Mouse (Mus musculus) liver, embryonic 14.5 days (tissue): ENCODE measurements around the gene Impg2. TPM values are rescaled to one million over a fixed set of nuclear protein-coding genes. Genes with fewer than 3 reads are reported as not detected.

Experiments used
- ATAC-seq: fragments of 200-750 bp; cut with Nextera tagmentation; 2 replicates; pipeline ENCODE4 v1.8.0; 2017; ENCODE audit warnings: moderate number of reproducible peaks, mild to moderate bottlenecking, moderate library complexity; ENCODE audit not compliant: insufficient read depth
- DNase-seq, 3 experiments: peaks; one replicate each; pipeline ENCODE4 v3.0.0-alpha.2; 2012 to 2013; ENCODE audit warnings: low read depth in 3 of 3, low spot score in 3 of 3
- H3K27ac ChIP-seq: fragments of 300-500 bp; sonication (generic); 2 replicates; pipeline ENCODE4 v1.5.1; 2014; ENCODE audit warnings: moderate library complexity, mild to moderate bottlenecking, control low read depth, inconsistent platforms
- H3K27me3 ChIP-seq: fragments of 300-500 bp; sonication (generic); 2 replicates; pipeline ENCODE4 v1.6.1; 2014; ENCODE audit warnings: mild to moderate bottlenecking, low read length, moderate library complexity; ENCODE audit not compliant: control insufficient read depth, insufficient read depth
- H3K36me3 ChIP-seq: fragments of 300-500 bp; sonication (generic); replicated peaks from 2 replicates; pipeline ENCODE4 v1.6.1; 2014; ENCODE audit warnings: low read depth; ENCODE audit not compliant: control insufficient read depth, insufficient read depth
- H3K4me1 ChIP-seq, 2 experiments: fragments of 200-500 bp in 1 of 2; fragments of 300-500 bp in 1 of 2; sonication (generic) in 1 of 2; replicated peaks; 2 replicates each; pipeline ENCODE4 v1.6.1; 2012 to 2014; ENCODE audit warnings: antibody characterized with exemption in 1 of 2, inconsistent platforms in 1 of 2, low read length in 1 of 2; ENCODE audit not compliant: control insufficient read depth in 2 of 2, insufficient read depth in 2 of 2
- H3K4me2 ChIP-seq: fragments of 300-500 bp; sonication (generic); 2 replicates; pipeline ENCODE4 v1.6.1; 2014; ENCODE audit warnings: low read depth, mild to moderate bottlenecking, control low read depth, moderate library complexity
- H3K4me3 ChIP-seq, 2 experiments: fragments of 200-500 bp in 1 of 2; fragments of 300-500 bp in 1 of 2; sonication (generic) in 1 of 2; 2 replicates each; pipeline ENCODE4 v1.5.1; 2012 to 2014; ENCODE audit warnings: low read depth in 2 of 2, low read length in 2 of 2, mild to moderate bottlenecking in 2 of 2, control low read depth in 1 of 2, inconsistent platforms in 1 of 2, moderate library complexity in 1 of 2; ENCODE audit not compliant: insufficient read depth in 1 of 2
- H3K9ac ChIP-seq: fragments of 300-500 bp; sonication (generic); replicated peaks from 2 replicates; pipeline ENCODE4 v1.6.1; 2014; ENCODE audit warnings: mild to moderate bottlenecking, control low read depth, moderate library complexity
- H3K9me3 ChIP-seq: fragments of 300-500 bp; sonication (generic); 2 replicates; pipeline ENCODE4 v1.6.1; 2016; ENCODE audit warnings: low read length, mixed read lengths; ENCODE audit not compliant: control insufficient read depth
- CTCF ChIP-seq: IDR thresholded peaks from 2 replicates; pipeline ENCODE4 v1.5.1; 2016; ENCODE audit warnings: antibody characterized with exemption, low read depth, control low read depth
- EP300 ChIP-seq: IDR thresholded peaks from 2 replicates; pipeline ENCODE4 v1.6.1; 2016; ENCODE audit warnings: antibody characterized with exemption, low read depth
- WGBS: fragments of 180-500 bp; shearing (Covaris S2); extraction: QIAGEN DNeasy Blood & Tissue Kit; methylation state at CpG from one replicate; pipeline ENCODE4 v1.1.7; 2014; ENCODE audit not compliant: insufficient replicate concordance; 5-methylcytosine and 5-hydroxymethylcytosine counted together
- polyA plus RNA-seq, 2 experiments: library from polyadenylated mRNA; depleted of rRNA in 1 of 2; stranded (reverse) in 1 of 2; unstranded in 1 of 2; fragments of >200 nt; fragmentation: Nextera tagmentation in 1 of 2; extraction: Ambion mirVana in 1 of 2; gene quantifications; 2 replicates each; pipeline versions ENCODE4 v1.2.1 to v1.2.3; 2012 to 2014

Impg2 gene
- polyA plus RNA-seq, 2 experiments, result 0.19 to 0.28 TPM

GRCm38 (mm10) chr16:56232736-56233135, 28.6 kb downstream of the Impg2 start:
- no peak overlapping the region for H3K27ac ChIP-seq
- 68% methylated on average over 10 of the region's 10 CpGs for WGBS
- TF ChIP-seq CTCF, result no peak
- TF ChIP-seq EP300, result no peak
- no peak overlapping the region for H3K9ac ChIP-seq
- DNase-seq (no peak), ATAC-seq (no peak)
- H3K36me3 ChIP-seq, result no peaks in the 10 kb centered on the region
- no peaks in the 10 kb centered on the region for H3K4me1 ChIP-seq
- no peaks in the 10 kb centered on the region for H3K27me3 ChIP-seq
- no peak overlapping the region for H3K4me3 ChIP-seq
- no peaks in the 10 kb centered on the region for H3K9me3 ChIP-seq
- H3K4me2 ChIP-seq, result no peak overlapping the region

- no peak for ATAC-seq
- no peak overlapping the region for H3K4me3 ChIP-seq
- H3K9me3 ChIP-seq, result no peaks in the 10 kb centered on the region
- no peak for TF ChIP-seq CTCF
- no peak for TF ChIP-seq EP300
- no peak overlapping the region for H3K9ac ChIP-seq
- DNase-seq, result no peak
- no peaks in the 10 kb centered on the region for H3K4me1 ChIP-seq
- no peak overlapping the region for H3K4me2 ChIP-seq
- no peak overlapping the region for H3K27ac ChIP-seq
- no peaks in the 10 kb centered on the region for H3K27me3 ChIP-seq
- WGBS, result 79% methylated on average over 3 of the region's 3 CpGs
- no peaks in the 10 kb centered on the region for H3K36me3 ChIP-seq
These were observed 41.9 kb downstream of the Impg2 start for GRCm38 (mm10) chr16:56246031-56246430.

GRCm38 (mm10) chr16:56273917-56274316, 69.8 kb downstream of the Impg2 start:
- no peak for DNase-seq
- Histone ChIP-seq H3K9me3 (no peaks in the 10 kb centered on the region), H3K36me3 (no peaks in the 10 kb centered on the region), H3K4me3 (no peak overlapping the region), H3K9ac (no peak overlapping the region), H3K4me2 (no peak overlapping the region), H3K27ac (no peak overlapping the region), H3K27me3 (no peaks in the 10 kb centered on the region), H3K4me1 (no peaks in the 10 kb centered on the region)
- 61% methylated on average over 1 of the region's 1 CpGs for WGBS
- TF ChIP-seq CTCF (no peak), EP300 (no peak)
- ATAC-seq, result no peak

- Histone ChIP-seq H3K36me3 (no peaks in the 10 kb centered on the region), H3K27ac (no peak overlapping the region), H3K4me3 (no peak overlapping the region), H3K4me1 (no peaks in the 10 kb centered on the region), H3K9me3 (no peaks in the 10 kb centered on the region), H3K9ac (no peak overlapping the region), H3K4me2 (no peak overlapping the region), H3K27me3 (no peaks in the 10 kb centered on the region)
- WGBS, result 58% methylated on average over 9 of the region's 9 CpGs
- no peak for ATAC-seq
- TF ChIP-seq CTCF (no peak), EP300 (no peak)
- DNase-seq, result no peak
These were observed 74.9 kb downstream of the Impg2 start for GRCm38 (mm10) chr16:56279060-56279459.

- Histone ChIP-seq H3K9ac (no peak overlapping the region), H3K4me2 (no peak overlapping the region), H3K27ac (no peak overlapping the region), H3K4me1 (no peaks in the 10 kb centered on the region), H3K27me3 (no peaks in the 10 kb centered on the region), H3K36me3 (no peaks in the 10 kb centered on the region), H3K9me3 (no peaks in the 10 kb centered on the region), H3K4me3 (no peak overlapping the region)
- TF ChIP-seq EP300 (no peak), CTCF (no peak)
- ATAC-seq (no peak), DNase-seq (no peak)
These were observed 75.6 kb downstream of the Impg2 start for GRCm38 (mm10) chr16:56279752-56280151.
